Mouse (Mus musculus): ENCODE results near the gene Mink1. TPM values are rescaled to one million over a fixed set of nuclear protein-coding genes. Genes with fewer than 3 reads are reported as not detected.
A peak's percentile ranks its signal among the peaks of the same experiment; 100 is the strongest.

Mink1 gene
- polyA plus RNA-seq, 1 experiment from 2014 or later, result 15.2 TPM

DNA sequence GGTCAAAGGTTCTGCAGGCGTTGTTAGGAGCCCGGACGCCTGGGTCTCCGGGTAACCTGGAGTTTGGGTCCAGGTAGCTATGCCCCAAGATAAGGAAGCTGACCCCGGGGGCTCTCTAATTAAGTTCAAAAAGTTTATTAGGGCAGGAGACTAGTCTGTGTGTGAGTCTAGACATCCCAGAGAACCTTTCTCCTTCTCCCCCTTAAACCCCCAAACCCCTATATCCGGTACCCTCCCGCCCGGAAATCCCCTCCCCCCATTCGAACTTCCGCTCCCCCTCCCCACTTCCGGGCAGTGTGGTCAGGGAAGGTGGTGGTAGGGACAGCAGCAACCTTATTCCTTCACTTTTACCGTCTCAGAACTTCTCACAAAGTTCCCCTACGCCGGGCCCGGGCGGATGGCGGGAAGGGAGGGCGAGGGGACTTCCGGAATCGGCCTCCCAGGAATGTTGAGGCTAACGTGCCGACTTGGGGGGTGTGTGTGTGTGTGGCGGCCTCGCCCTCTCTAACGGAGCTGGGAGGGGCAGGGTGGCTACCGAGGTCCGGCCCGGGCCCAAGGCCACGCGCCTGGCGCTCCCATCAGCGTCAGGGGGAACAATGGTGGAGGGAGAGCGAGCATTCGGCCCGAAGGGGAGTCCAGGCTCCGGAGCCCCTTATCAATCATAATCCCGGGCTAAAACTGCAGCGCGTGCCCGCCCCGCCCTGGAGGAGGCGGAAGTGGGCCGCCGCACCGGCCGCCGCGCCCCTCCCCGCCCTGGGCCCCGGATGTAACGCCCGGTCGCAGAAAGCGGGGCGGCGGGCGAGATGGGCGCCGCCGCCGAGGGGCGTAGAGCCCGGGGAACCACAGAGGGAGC lies 90.9 kb downstream of the Mink1 start:
- DNase-seq (peak; percentile 80), ATAC-seq (ENCODE audit: insufficient read depth) (peak; percentile 41)
- peak overlapping the region; percentile 97 for H3K9ac ChIP-seq
- H3K36me3 ChIP-seq (ENCODE audit: insufficient read depth), result peaks cover 48% of the 10 kb centered on the region
- peak overlapping the region; percentile 100 for H3K4me3 ChIP-seq (ENCODE audit: low read depth, low read length)
- no peak for TF ChIP-seq CTCF (IDR thresholded peaks at IDR 0.05; ENCODE audit: low read depth)
- WGBS, result under 1% methylated on average over 63 of the region's 63 CpGs
- H3K4me2 ChIP-seq, result peak overlapping the region; percentile 97
- H3K4me1 ChIP-seq (ENCODE audit: insufficient read depth), result peaks cover 26% of the 10 kb centered on the region
- no peaks in the 10 kb centered on the region for H3K9me3 ChIP-seq (ENCODE audit: low read depth, low read length)
- H3K27me3 ChIP-seq (ENCODE audit: insufficient read depth, low read length), result no peaks in the 10 kb centered on the region
- peak overlapping the region; percentile 99 for H3K27ac ChIP-seq (ENCODE audit: low read depth)

- Histone ChIP-seq H3K4me3 (ENCODE audit: low read depth, low read length) (peak within 1 kb of the TSS; percentile 100), H3K27ac (ENCODE audit: low read depth) (peak within 1 kb of the TSS; percentile 99), H3K4me1 (ENCODE audit: insufficient read depth) (peaks cover 26% of the 10 kb centered on the region), H3K9me3 (ENCODE audit: low read depth, low read length) (no peaks in the 10 kb centered on the region), H3K4me2 (peak within 1 kb of the TSS; percentile 97), H3K36me3 (ENCODE audit: insufficient read depth) (peaks cover 43% of the 10 kb centered on the region), H3K9ac (peak within 1 kb of the TSS; percentile 97), H3K27me3 (ENCODE audit: insufficient read depth, low read length) (no peaks in the 10 kb centered on the region)
- peak; percentile 88 for DNase-seq
- ATAC-seq (ENCODE audit: insufficient read depth), result peak; percentile 42
- TF ChIP-seq CTCF (IDR thresholded peaks at IDR 0.05; ENCODE audit: low read depth), result no peak
- 1% methylated on average over 60 of the region's 61 CpGs for WGBS
These were observed 91.7 kb downstream of the Mink1 start, which contains the start of gene Pfn1 for GRCm38 (mm10) chr11:70654198-70654922. TSS of gene Pfn1 (minus strand) at chr11:70654644.

DNA sequence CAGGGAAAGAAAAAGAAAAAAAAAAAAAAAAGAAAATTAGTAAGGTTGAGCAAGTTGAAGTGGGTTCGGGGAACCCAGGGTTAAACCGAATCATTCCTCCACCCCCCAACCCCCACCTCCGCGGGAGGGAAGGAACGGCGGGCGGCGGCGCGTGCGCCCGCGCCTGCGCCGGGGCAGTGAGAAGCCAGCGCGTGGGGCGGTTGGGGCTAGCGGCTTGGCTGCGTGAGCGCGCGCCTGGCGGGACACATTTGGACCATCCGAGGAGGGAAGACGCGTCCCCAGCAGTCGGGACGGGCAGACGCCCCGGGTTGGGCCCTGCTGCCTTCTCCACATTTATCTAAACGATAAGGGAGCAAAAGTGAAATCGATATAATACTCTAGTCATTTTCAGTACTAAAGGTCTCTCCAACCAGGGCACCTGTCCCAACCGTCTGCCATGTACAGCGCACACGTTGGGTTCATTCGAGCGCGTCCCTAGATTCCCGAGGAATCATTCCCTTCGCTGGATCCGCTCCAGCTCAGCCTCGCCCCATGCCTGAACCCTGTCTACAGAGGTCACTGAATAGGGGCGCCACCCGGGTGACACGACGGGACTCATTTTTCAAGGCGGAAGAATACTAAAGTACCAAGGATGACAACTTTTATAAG lies 92.4 kb downstream of the Mink1 start:
- H3K36me3 ChIP-seq (ENCODE audit: insufficient read depth), result peaks cover 38% of the 10 kb centered on the region
- DNase-seq (peak; percentile 92), ATAC-seq (ENCODE audit: insufficient read depth) (peak; percentile 48)
- peak overlapping the region; percentile 99 for H3K27ac ChIP-seq (ENCODE audit: low read depth)
- H3K9ac ChIP-seq, result peak overlapping the region; percentile 97
- H3K27me3 ChIP-seq (ENCODE audit: insufficient read depth, low read length), result no peaks in the 10 kb centered on the region
- peaks cover 26% of the 10 kb centered on the region for H3K4me1 ChIP-seq (ENCODE audit: insufficient read depth)
- H3K9me3 ChIP-seq (ENCODE audit: low read depth, low read length), result no peaks in the 10 kb centered on the region
- TF ChIP-seq CTCF (IDR thresholded peaks at IDR 0.05; ENCODE audit: low read depth), result no peak
- H3K4me2 ChIP-seq, result peak overlapping the region; percentile 97
- H3K4me3 ChIP-seq (ENCODE audit: low read depth, low read length), result peak overlapping the region; percentile 100
- under 1% methylated on average over 44 of the region's 48 CpGs for WGBS

DNA sequence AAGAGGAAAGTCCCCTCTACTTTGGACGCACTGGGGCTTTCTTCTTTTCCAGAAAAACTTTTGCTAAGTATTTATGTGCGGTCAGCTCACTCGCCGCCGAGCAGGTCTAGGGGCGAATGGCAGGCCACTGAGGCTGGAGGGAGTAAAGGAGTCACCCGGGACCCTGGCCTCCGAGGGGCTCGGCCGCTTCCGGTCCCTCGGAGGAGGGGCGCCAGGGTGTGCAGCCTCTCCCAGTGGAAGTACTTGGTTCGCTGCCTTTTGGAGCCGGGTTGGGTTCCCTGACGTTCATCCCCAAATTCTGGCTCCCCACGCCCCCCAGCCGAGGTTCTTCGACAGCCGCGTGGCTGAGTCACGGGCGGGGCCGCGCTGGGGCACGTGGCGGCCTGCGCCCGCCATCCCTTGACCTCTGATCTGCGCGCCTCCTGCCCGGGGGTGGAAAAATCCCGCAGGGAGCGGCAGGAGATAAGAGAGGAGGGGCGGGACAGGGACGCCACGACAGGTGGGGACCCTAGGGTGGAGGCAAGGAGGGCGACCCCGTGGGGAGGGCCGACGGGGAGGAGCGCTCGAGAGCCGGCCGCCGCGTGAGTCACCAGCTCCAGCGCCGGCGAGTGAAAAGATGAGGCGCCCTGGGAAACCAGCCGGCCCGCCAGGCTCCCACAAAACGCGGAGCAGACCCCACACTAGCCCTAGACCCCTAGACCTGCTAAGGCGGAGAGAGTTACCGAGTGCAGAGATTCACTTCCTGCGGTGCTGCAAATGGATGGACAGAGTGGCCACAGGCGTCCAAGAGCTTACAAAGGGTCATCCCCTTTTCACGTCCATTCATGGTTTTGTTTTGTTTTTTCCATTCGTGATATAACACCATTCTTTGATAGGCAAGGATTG lies 93.1 kb downstream of the Mink1 start:
- Histone ChIP-seq H3K4me3 (ENCODE audit: low read depth, low read length) (peak overlapping the region; percentile 100), H3K9me3 (ENCODE audit: low read depth, low read length) (no peaks in the 10 kb centered on the region), H3K4me1 (ENCODE audit: insufficient read depth) (peaks cover 26% of the 10 kb centered on the region), H3K9ac (peak overlapping the region; percentile 97), H3K27me3 (ENCODE audit: insufficient read depth, low read length) (no peaks in the 10 kb centered on the region), H3K4me2 (peak overlapping the region; percentile 97), H3K36me3 (ENCODE audit: insufficient read depth) (peaks cover 34% of the 10 kb centered on the region), H3K27ac (ENCODE audit: low read depth) (peak overlapping the region; percentile 99)
- ATAC-seq (ENCODE audit: insufficient read depth) (peak; percentile 40; the same call in 1 of the 2 replicates), DNase-seq (peak; percentile 77)
- under 1% methylated on average over 61 of the region's 61 CpGs for WGBS
- TF ChIP-seq CTCF (IDR thresholded peaks at IDR 0.05; ENCODE audit: low read depth), result no peak

GRCm38 (mm10) chr11:70656456-70656927 lies 93.8 kb downstream of the Mink1 start:
- no peak for TF ChIP-seq CTCF (IDR thresholded peaks at IDR 0.05; ENCODE audit: low read depth)
- peak overlapping the region; percentile 100 for H3K4me3 ChIP-seq (ENCODE audit: low read depth, low read length)
- ATAC-seq (ENCODE audit: insufficient read depth) (peak; percentile 1; the same call in 1 of the 2 replicates), DNase-seq (peak; percentile 75)
- H3K36me3 ChIP-seq (ENCODE audit: insufficient read depth), result peaks cover 34% of the 10 kb centered on the region
- WGBS, result 5% methylated on average over 16 of the region's 16 CpGs
- peak overlapping the region; percentile 97 for H3K4me2 ChIP-seq
- H3K4me1 ChIP-seq (ENCODE audit: insufficient read depth), result peaks cover 26% of the 10 kb centered on the region
- peak overlapping the region; percentile 99 for H3K27ac ChIP-seq (ENCODE audit: low read depth)
- no peaks in the 10 kb centered on the region for H3K27me3 ChIP-seq (ENCODE audit: insufficient read depth, low read length)
- no peaks in the 10 kb centered on the region for H3K9me3 ChIP-seq (ENCODE audit: low read depth, low read length)
- peak overlapping the region; percentile 97 for H3K9ac ChIP-seq

GRCm38 (mm10) chr11:70656964-70657363 lies 94.3 kb downstream of the Mink1 start, which contains the start of gene Eno3:
TSS of gene Eno3 (plus strand) at chr11:70657202.
- peaks cover 24% of the 10 kb centered on the region for H3K4me1 ChIP-seq (ENCODE audit: insufficient read depth)

More at GRCm38 (mm10) chr11:70656964-70657363, 94.3 kb downstream of the Mink1 start, which contains the start of gene Eno3:
- Histone ChIP-seq H3K36me3 (ENCODE audit: insufficient read depth) (peaks cover 33% of the 10 kb centered on the region), H3K9ac (peak within 1 kb of the TSS; percentile 97), H3K9me3 (ENCODE audit: low read depth, low read length) (no peaks in the 10 kb centered on the region), H3K4me2 (peak within 1 kb of the TSS; percentile 97), H3K4me3 (ENCODE audit: low read depth, low read length) (peak within 1 kb of the TSS; percentile 100), H3K27me3 (ENCODE audit: insufficient read depth, low read length) (no peaks in the 10 kb centered on the region), H3K27ac (ENCODE audit: low read depth) (peak within 1 kb of the TSS; percentile 99)
- TF ChIP-seq CTCF (IDR thresholded peaks at IDR 0.05; ENCODE audit: low read depth), result no peak
- ATAC-seq (ENCODE audit: insufficient read depth), result no peak
- peak; percentile 55 for DNase-seq
- WGBS, result 4% methylated on average over 3 of the region's 3 CpGs
